Mouse (Mus musculus): ENCODE results near the gene Mob4.
"Not testable (repeated sequence)": the region's sequence is repeated elsewhere in the genome, so short reads cannot be mapped to it uniquely, and the experiment has no call there.

Mob4 gene

GRCm38 (mm10) chr1:55130943-55131401, at the start of gene Mob4:
Gene Mob4 (plus strand): TSS chr1:55131231.
- peak; percentile 85 for DNase-seq (ENCODE audit: extremely low read depth, low read depth)

GRCm38 (mm10) chr1:55082106-55082505, 48.9 kb upstream of the Mob4 start:
- no peak for DNase-seq (ENCODE audit: extremely low read depth, low read depth)

- no peak for DNase-seq (ENCODE audit: extremely low read depth, low read depth)
Observed at GRCm38 (mm10) chr1:55085781-55086366, 45.2 kb upstream of the Mob4 start.

DNA sequence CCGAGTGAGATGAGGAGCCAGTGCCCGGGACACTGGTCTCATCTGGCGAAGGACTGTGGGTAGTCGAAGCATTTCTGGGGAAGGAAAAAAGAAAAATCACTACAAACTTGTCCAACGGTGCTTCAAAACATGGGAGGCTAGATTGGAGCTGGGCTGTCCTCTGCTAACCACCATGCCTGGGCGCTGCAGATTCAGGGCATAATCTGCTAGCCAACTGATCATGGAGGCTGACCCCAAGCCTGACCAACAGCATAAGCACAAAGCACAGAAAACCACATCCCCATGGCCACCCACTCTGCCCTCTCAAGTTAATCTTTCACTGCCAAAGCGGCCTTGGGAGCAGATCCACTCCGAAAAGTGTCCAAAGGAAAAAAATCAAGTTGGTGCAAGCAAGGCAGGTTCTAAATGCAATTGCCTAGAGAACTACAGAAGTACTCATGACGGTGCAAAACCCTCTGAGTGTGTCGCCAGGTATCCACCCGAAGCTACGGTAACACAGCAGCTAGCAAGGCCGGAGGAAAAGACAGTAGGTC, 44.1 kb upstream of the Mob4 start:
- no peak for DNase-seq (ENCODE audit: extremely low read depth, low read depth)

DNA sequence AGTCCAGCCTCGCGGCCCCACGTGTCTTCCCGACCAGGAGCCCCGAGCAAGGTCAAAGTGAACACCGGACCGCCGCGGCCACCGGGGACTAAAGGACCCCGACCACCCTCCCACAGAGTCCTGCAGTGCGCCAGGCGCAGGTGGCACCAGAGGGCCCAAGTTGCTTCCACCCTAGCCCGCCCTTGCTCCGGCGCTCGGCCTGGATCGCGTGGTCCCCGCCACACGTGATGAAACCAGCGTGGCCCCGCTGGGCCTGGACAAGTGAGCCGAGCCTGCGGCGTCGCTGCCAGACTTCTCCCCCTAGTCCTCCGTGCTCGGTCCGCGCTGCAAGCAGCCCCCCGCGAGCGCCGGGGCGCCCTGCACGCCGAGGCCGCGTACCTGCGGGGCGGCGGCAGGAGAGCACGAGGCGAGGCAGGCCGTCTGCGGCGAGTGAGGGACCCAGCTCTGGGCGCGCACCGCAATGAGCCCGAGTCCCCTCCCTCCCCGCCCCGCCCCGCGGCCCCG, 43.6 kb upstream of the Mob4 start:
- DNase-seq (ENCODE audit: extremely low read depth, low read depth), result no peak

DNA sequence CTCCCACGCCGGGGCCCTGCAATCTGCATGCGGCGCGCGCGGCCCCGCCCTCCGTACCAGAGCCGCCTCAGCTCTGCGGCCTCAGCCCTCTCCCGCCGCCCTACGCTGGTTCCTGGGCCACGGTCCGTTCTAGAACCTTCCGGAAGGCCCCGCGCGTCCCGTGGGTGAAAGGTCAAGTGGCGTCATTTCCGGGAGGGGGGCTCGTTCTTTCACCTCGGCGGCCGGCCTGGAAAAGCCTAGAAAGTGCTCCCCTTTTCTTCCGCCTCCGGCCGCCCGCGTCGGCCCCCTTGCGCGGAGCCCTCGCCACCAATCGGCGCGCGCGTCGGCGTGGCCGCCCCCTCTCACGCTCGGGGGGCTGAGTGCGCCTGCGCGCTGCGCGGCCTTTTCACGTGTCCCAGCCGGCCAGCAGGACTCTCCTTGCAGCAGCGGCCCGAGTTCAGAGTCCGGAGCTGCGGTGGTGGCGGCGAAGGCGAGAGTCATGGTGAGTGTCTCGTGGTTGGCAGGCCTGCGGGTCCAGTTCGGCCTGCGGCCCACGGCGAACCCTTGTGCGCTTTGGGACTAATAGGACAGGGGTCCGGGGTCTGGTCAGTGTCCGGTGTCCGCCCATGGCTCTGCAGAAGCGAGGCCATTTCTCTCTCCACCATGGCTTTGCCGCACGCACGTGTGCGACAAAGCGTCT, 43.0 kb upstream of the Mob4 start, which contains the start of the genes Hspe1 and Hspd1:
Hspe1 (plus strand) TSS at position 201 of the 679 bp plus-strand sequence.
Hspd1 (minus strand) TSS at position 312 of the 679 bp plus-strand sequence.
- DNase-seq (ENCODE audit: extremely low read depth, low read depth), result peak; percentile 98

DNA sequence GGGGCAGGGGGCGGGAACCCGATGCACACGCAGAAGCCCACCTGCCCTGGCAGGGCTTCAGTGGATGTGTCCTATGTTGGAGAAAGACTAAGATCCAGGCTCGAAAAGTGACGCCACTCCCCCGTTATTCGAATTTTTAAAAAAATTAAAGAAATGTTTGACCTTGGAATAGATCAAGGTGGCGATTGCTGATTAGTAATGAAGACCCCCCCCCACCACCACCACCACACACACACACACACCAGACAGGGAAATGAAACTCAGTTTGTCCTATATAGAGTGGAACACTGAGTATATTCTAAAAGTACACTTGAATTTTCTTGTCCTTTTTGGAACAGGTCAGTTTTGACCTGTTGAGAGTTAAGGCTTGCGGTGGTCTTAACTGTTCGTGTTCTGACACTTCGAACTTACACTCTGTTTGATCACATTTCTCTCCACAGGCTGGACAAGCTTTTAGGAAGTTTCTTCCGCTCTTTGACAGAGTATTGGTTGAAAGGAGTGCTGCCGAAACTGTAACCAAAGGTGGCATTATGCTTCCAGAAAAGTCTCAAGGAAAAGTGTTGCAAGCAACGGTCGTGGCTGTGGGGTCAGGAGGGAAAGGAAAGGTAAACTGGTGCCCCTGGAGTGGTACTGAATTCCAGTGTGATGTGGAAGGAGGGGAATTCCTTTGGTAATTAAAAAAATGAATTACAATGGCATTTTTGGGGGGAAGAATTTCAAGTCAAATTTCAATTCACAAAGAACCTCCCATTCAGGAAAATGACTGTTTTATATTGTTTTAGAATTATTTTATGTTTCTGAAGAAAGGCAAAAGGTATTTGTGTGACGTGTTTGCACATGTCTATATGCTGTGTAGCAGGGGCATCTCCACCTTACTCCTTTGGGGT, 42.2 kb upstream of the Mob4 start:
- DNase-seq (ENCODE audit: extremely low read depth, low read depth), result no peak

GRCm38 (mm10) chr1:55089498-55090064, 41.5 kb upstream of the Mob4 start:
- no peak for DNase-seq (ENCODE audit: extremely low read depth, low read depth)

DNA sequence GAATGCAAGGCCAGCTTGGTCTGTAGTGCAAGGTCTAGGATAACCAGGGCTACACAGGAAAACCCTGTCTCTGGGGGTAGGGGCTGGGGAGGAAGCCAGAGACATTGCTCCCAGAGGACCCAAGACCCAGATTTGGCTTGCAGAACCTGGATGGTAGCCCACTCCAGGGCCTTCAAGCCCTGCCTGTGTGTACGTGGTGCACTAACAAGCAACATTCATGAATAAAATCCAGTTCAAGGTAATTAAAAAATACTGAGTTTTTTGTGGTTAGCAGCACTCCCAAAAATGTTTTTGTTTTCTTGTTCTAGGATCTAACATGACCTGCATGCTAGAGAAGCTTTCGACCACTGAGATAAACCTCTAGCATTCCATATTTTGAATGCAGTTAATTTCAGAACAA, 39.0 kb upstream of the Mob4 start:
- no peak for DNase-seq (ENCODE audit: extremely low read depth, low read depth)

- DNase-seq (ENCODE audit: extremely low read depth, low read depth), result no peak
Observed at GRCm38 (mm10) chr1:55092469-55092868, 38.6 kb upstream of the Mob4 start.

DNA sequence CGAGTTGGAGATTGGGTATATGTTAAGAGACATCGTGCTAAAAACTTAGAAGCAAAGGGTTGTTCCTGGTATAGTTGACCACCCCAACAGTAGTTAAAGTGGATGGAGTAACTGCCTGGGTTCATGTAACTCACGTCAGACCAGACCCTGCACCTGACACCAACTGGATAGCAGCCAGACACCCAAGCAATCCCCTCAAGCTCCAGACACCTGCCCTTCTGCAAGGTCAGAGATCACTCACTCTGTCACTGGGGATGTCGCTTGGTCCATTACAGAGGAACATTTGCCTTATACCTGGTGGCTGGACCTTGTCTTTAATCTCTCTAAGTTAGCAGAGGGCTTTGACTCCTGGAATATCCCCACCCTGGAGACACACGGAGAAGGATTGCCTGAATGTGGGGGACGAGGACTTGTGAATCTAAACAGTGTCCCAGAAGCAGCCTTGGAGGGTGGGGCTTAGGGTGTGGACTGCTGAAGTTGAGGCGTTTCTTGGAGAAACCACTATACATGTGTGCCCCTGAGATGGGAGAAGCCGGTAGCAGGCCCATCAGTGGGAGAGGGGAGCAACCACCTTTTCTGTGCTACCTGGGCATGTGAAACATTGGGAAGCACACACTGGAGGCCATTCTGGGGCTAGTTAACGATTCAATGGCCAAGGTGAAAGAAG, 24.0 kb upstream of the Mob4 start:
- DNase-seq (ENCODE audit: extremely low read depth, low read depth), result no peak

DNA sequence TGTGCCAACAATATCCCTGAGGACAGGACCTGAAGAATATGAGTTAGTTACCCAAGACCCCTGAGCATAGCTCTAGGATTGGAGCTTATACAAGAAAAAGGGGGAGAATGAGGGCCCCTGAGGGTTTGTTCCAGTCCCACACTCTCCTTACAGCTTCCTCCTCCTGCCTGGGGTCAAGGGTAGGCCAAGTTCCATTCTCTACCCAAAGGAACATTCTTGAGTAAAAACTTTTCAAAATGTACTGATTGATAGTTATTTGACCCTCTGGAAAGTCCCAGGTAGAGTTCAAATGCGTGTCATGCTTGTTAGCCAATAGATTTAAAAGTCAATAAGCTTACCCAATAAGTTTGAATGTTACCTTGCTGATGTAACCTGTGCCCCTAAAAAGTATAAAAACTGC, 23.4 kb upstream of the Mob4 start:
- DNase-seq (ENCODE audit: extremely low read depth, low read depth), result no peak

DNA sequence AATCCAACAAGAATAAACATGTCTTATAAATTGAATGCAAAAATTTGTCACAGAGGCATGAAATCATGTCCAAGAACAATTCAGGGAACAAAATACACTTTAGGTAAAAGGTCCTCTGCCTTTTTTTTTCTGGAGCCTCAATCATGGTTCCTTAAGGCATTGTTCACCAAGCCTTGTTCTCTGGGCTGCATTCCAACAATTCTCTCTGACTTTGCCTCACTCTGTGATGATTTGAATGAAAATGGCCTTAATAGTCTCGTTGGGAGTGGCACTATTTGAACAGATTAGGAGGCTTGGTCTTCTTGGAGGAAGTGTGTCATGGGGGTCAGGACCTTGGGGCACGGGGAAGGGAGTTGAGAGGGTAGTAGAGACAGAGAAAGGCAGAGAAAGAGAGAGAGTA, 22.6 kb upstream of the Mob4 start:
- no peak for DNase-seq (ENCODE audit: extremely low read depth, low read depth)

DNA sequence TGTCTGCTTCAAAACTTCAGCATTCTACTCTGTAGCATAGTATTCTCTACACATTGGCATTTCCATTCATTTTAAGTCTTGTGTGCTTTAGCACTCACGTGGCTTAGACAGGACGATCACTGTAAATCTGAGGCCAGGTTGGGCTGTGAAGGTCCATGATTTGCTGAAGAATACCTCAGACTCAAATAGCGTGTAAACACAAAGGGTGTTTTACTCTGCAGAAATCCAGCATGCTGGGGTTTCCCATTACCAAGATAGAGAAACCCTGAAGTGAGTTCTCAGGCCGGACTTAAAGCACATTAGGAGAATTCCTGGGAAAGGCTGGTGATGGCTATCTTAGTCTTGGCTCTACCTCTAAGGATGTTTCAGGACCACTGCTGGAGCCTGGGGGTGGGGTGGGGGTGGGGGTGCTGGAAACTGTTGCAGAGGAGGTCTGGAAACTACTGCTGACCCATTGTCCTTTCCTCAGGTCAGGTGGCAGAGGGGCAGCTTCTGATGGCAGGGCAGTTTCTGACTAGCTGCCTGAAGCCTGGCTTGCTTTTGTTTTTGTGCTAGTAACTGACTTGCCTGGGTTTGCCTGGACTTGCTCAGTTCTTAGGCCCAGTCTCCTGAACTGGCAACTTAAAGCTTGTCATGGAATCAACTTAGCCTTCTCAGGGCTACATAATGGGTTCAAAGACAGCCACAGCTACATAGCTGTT, 21.8 kb upstream of the Mob4 start:
- DNase-seq (ENCODE audit: extremely low read depth, low read depth), result no peak

DNA sequence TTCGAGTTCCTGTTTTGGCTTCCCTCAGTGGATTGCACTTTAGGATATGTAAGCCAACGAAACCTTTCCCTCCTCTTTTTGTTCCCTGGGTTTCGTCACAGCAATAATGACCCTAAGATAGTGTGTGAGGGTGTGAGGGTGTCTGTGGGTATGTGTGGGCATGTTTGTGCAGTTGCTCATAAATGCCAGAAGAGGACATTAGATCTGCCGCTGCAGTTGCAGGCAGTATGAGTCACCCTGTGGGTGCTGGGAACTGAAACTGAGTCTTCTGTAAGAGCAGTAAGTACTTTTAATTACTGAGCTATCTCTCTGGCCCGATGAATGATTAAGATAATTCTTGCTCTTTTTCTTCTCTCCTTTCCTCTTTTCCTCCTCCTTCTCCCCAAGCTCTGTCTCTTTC, 8.0 kb upstream of the Mob4 start:
- no peak for DNase-seq (ENCODE audit: extremely low read depth, low read depth)

GRCm38 (mm10) chr1:55123561-55123960, 7.5 kb upstream of the Mob4 start:
- DNase-seq (ENCODE audit: extremely low read depth, low read depth), result no peak

GRCm38 (mm10) chr1:55124136-55124535, 6.9 kb upstream of the Mob4 start:
- DNase-seq (ENCODE audit: extremely low read depth, low read depth), result not testable (repeated sequence)

GRCm38 (mm10) chr1:55129716-55130115, 1.3 kb upstream of the Mob4 start:
- DNase-seq (ENCODE audit: extremely low read depth, low read depth), result peak; percentile 41

DNA sequence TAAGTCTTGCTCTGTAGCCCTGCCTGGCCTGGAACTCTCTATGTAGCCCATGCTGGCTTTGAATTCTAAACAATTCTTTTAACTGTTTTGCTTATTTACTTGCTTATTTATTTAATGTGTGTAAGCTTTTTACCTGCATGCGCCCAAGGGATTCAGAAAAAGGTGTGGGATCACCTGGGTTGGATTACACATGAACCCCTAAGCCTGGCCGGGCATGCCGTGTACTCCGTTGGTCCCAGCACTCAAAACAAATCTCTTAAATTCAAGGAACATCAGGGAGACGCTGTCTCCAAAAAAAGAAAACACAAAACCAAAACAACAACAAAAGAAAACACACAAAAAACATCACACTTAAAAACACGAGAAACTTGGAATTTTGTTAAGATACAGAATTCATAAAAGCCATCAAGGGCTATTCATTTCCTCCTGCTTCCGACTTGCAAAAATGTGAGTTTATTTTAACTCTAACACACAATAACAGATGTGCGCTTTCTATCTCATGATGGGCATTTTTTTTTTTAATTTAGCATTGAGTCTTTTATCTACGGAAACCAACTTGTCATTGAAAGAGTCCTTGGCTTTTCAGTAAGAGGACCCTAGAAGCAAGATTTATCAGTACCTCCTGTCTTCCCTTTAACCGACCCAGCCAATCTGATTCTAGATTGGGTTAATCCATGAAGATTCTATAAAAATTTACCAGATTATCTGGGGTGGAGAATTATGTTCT, 678 bp upstream of the Mob4 start:
- DNase-seq (ENCODE audit: extremely low read depth, low read depth), result peak; percentile 8
